Mouse (Mus musculus) heart, postnatal 10 days (tissue): ENCODE data around the gene Sspo. TPM values are rescaled to one million over a fixed set of nuclear protein-coding genes. Genes with fewer than 3 reads are reported as not detected.

Experiments
- DNase-seq, 2 experiments: peaks; one replicate each; pipeline ENCODE4 v3.0.0; 2021
- intact Hi-C: fragments of 180-260 bp; cut with DNase I; formaldehyde crosslinking; loops from one replicate; pipeline ENCODE4 v1.15.1; 2025
- total RNA-seq, 2 experiments: library from RNA; stranded (reverse); gene quantifications; 2 replicates each; pipeline ENCODE4 v1.2.3; 2021

The Sspo gene
- 1 to 10 TPM in 1 of 2 experiments, under 1 TPM in 1; 0.62 to 1.2 TPM for total RNA-seq

GRCm38 (mm10) chr6:48447929-48448328 is at the start of gene Sspo:
TSS of gene Sspo (plus strand) at chr6:48448229.
- DNase-seq, result no peak
- intact Hi-C loops, result no loop called here

GRCm38 (mm10) chr6:48399906-48400305 is 48.1 kb upstream of the Sspo start:
- intact Hi-C loops, result loop anchor here (5.0 kb wide), 2 partner anchors 102 to 223 kb away; no protein-coding TSS in a partner anchor

GRCm38 (mm10) chr6:48404071-48404470 is 44.0 kb upstream of the Sspo start:
- intact Hi-C loops, result no loop called here
- no peak for DNase-seq

More at GRCm38 (mm10) chr6:48399906-48400305, 48.1 kb upstream of the Sspo start:
- DNase-seq, result peak; percentile 43 to 44

GRCm38 (mm10) chr6:48409726-48410343 is 38.2 kb upstream of the Sspo start:
- no peak for DNase-seq
- intact Hi-C loops, result no loop called here

- DNase-seq, result no peak
- intact Hi-C loops, result no loop called here
Measured at GRCm38 (mm10) chr6:48410551-48410950, 37.5 kb upstream of the Sspo start.

GRCm38 (mm10) chr6:48411193-48412092 is 36.6 kb upstream of the Sspo start:
- DNase-seq, result peak; percentile 62 to 70
- intact Hi-C loops, result no loop called here

GRCm38 (mm10) chr6:48412147-48412546 is 35.9 kb upstream of the Sspo start:
- DNase-seq, result no peak
- intact Hi-C loops, result no loop called here

GRCm38 (mm10) chr6:48412662-48413061 is 35.4 kb upstream of the Sspo start:
- DNase-seq, result no peak
- intact Hi-C loops, result no loop called here

GRCm38 (mm10) chr6:48413081-48413480 is 34.9 kb upstream of the Sspo start:
- DNase-seq, result no peak
- intact Hi-C loops, result no loop called here

- DNase-seq, result no peak
- intact Hi-C loops, result no loop called here
Measured at GRCm38 (mm10) chr6:48414886-48415285, 33.1 kb upstream of the Sspo start.

- intact Hi-C loops, result no loop called here
- no peak for DNase-seq
Measured at GRCm38 (mm10) chr6:48415636-48416035, 32.4 kb upstream of the Sspo start.

- no peak for DNase-seq
- intact Hi-C loops, result no loop called here
Measured at GRCm38 (mm10) chr6:48416486-48416885, 31.5 kb upstream of the Sspo start.

- intact Hi-C loops, result no loop called here
- DNase-seq, result no peak
Measured at GRCm38 (mm10) chr6:48420647-48421046, 27.4 kb upstream of the Sspo start.

GRCm38 (mm10) chr6:48423336-48423735 is 24.7 kb upstream of the Sspo start:
- intact Hi-C loops, result no loop called here
- DNase-seq, result no peak

GRCm38 (mm10) chr6:48424074-48424473 is 24.0 kb upstream of the Sspo start:
- DNase-seq, result no peak
- intact Hi-C loops, result no loop called here

- intact Hi-C loops, result no loop called here
- no peak for DNase-seq
Measured at GRCm38 (mm10) chr6:48426956-48427355, 21.1 kb upstream of the Sspo start.

- intact Hi-C loops, result no loop called here
- DNase-seq, result no peak
Measured at GRCm38 (mm10) chr6:48428769-48429557, 19.1 kb upstream of the Sspo start.

- DNase-seq, result no peak
- intact Hi-C loops, result no loop called here
Measured at GRCm38 (mm10) chr6:48430748-48431147, 17.3 kb upstream of the Sspo start.

- intact Hi-C loops, result no loop called here
- DNase-seq, result no peak
Measured at GRCm38 (mm10) chr6:48432893-48433816, 14.9 kb upstream of the Sspo start.

GRCm38 (mm10) chr6:48434651-48435050 is 13.4 kb upstream of the Sspo start:
- intact Hi-C loops, result no loop called here
- DNase-seq, result no peak
